Mouse (Mus musculus) liver, embryonic 15.5 days (tissue): ENCODE results near the gene Syne2. TPM values are rescaled to one million over a fixed set of nuclear protein-coding genes. Genes with fewer than 3 reads are reported as not detected.

ENCODE experiments used
- ATAC-seq: fragments of 200-750 bp; cut with Nextera tagmentation; 2 replicates; pipeline ENCODE4 v1.8.0; 2017; ENCODE audit warnings: moderate number of reproducible peaks, mild to moderate bottlenecking, moderate library complexity; ENCODE audit not compliant: insufficient read depth
- H3K27ac ChIP-seq: fragments of 300-500 bp; sonication (generic); replicated peaks from 2 replicates; pipeline ENCODE4 v1.5.1; 2015; ENCODE audit warnings: mild to moderate bottlenecking, inconsistent platforms
- H3K27me3 ChIP-seq: fragments of 300-500 bp; sonication (generic); 2 replicates; pipeline ENCODE4 v1.6.1; 2015; ENCODE audit warnings: mild to moderate bottlenecking, inconsistent platforms
- H3K36me3 ChIP-seq: fragments of 300-500 bp; sonication (generic); replicated peaks from 2 replicates; pipeline ENCODE4 v1.6.1; 2015; ENCODE audit warnings: moderate library complexity, mild to moderate bottlenecking, inconsistent platforms
- H3K4me1 ChIP-seq: fragments of 300-500 bp; sonication (generic); replicated peaks from 2 replicates; pipeline ENCODE4 v1.6.1; 2015; ENCODE audit warnings: inconsistent platforms
- H3K4me2 ChIP-seq: fragments of 300-500 bp; sonication (generic); 2 replicates; pipeline ENCODE4 v1.6.1; 2015; ENCODE audit warnings: moderate library complexity, mild to moderate bottlenecking, inconsistent platforms
- H3K4me3 ChIP-seq: fragments of 300-500 bp; sonication (generic); replicated peaks from 2 replicates; pipeline ENCODE4 v1.5.1; 2015; ENCODE audit warnings: mild to moderate bottlenecking, inconsistent platforms
- H3K9ac ChIP-seq: fragments of 300-500 bp; sonication (generic); 2 replicates; pipeline ENCODE4 v1.6.1; 2015; ENCODE audit warnings: moderate library complexity, mild to moderate bottlenecking, inconsistent platforms
- H3K9me3 ChIP-seq: fragments of 300-500 bp; sonication (generic); replicated peaks from 2 replicates; pipeline ENCODE4 v1.6.1; 2016; ENCODE audit warnings: inconsistent platforms
- WGBS: fragments of 180-500 bp; shearing (Covaris S2); methylation state at CpG from one replicate; pipeline ENCODE4 v1.1.7; 2015; ENCODE audit warnings: mixed read lengths; ENCODE audit not compliant: insufficient replicate concordance; 5-methylcytosine and 5-hydroxymethylcytosine counted together
- polyA plus RNA-seq: library from polyadenylated mRNA; unstranded; fragments of >200 nt; fragmentation: Nextera tagmentation; extraction: Ambion mirVana; gene quantifications from 2 replicates; pipeline ENCODE4 v1.2.1, GENCODE M21; 2015

Gene Syne2
- polyA plus RNA-seq, 1 experiment from 2014 or later: 5.1 TPM

DNA sequence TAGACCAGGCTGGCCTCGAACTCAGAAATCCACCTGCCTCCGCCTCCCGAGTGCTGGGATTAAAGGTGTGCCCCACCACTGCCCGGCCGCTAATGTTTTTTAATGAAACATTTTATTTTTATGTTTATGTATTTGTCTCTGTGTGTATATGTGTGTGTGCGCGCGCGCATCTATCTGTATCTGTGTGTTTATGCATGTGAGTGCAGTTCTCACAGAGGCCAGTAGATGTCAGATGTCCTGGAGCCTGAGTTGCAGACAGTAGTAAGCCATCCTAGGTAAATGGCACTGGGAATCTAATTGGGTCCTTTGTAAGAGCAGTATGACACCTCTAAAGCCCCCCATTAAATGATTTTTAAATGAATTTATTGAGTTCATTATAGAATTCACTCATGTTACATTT lies 83.8 kb downstream of the Syne2 start:
- H3K9ac ChIP-seq: no peak overlapping the region
- no peaks in the 10 kb centered on the region for H3K4me1 ChIP-seq
- 84% methylated on average over 9 of the region's 9 CpGs for WGBS
- H3K4me3 ChIP-seq: no peak overlapping the region
- no peak overlapping the region for H3K27ac ChIP-seq
- ATAC-seq: no peak
- H3K4me2 ChIP-seq: no peak overlapping the region
- H3K36me3 ChIP-seq: no peaks in the 10 kb centered on the region
- H3K9me3 ChIP-seq: no peaks in the 10 kb centered on the region
- no peaks in the 10 kb centered on the region for H3K27me3 ChIP-seq

DNA sequence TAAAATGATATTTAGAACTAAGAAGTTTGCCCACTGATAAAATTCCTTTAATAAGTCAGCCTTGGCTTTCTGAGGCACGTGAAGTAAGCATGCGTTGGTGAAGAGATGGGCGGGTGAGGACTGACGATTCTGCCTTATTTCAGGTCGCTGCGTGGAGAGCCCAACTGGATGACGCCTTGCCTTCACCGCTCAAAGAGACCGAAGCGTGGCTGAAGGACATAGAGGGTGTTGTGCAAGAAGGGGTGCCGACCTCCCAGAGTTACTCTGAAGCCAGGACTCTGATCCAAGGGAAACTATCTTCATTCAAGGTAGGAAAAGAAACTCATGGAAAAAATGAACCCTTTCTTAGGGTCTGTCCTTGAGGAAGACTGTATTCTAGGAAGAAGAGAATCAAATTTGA lies 86.1 kb downstream of the Syne2 start:
- H3K4me1 ChIP-seq: no peaks in the 10 kb centered on the region
- no peak overlapping the region for H3K27ac ChIP-seq
- H3K36me3 ChIP-seq: no peaks in the 10 kb centered on the region
- no peak overlapping the region for H3K4me2 ChIP-seq
- ATAC-seq: no peak
- WGBS: 76% methylated on average over 11 of the region's 11 CpGs
- no peaks in the 10 kb centered on the region for H3K27me3 ChIP-seq
- no peak overlapping the region for H3K9ac ChIP-seq
- no peaks in the 10 kb centered on the region for H3K9me3 ChIP-seq
- no peak overlapping the region for H3K4me3 ChIP-seq

DNA sequence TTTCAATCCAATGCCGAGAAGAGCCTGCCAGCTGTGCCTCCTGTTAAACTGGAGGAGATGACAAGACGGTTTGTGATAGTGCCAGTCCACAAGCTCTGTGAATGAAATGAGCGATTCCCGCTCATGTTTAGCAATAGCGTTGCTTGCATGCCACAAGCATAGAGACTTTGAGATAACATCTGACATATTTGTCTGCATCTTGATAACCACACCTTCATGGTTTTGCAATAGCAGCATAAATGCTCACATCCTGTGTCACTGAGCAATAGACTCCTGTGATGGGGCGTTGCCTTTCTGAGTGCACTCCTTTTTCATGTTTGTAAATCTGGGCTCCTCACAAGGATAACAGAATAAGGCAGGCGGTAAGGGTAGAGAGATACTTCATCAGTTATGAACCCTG lies 87.4 kb downstream of the Syne2 start:
- no peaks in the 10 kb centered on the region for H3K27me3 ChIP-seq
- no peak overlapping the region for H3K27ac ChIP-seq
- H3K9me3 ChIP-seq: no peaks in the 10 kb centered on the region
- H3K4me1 ChIP-seq: no peaks in the 10 kb centered on the region
- no peak for ATAC-seq
- H3K9ac ChIP-seq: no peak overlapping the region
- no peak overlapping the region for H3K4me2 ChIP-seq
- WGBS: 66% methylated on average over 7 of the region's 7 CpGs
- no peaks in the 10 kb centered on the region for H3K36me3 ChIP-seq
- no peak overlapping the region for H3K4me3 ChIP-seq

DNA sequence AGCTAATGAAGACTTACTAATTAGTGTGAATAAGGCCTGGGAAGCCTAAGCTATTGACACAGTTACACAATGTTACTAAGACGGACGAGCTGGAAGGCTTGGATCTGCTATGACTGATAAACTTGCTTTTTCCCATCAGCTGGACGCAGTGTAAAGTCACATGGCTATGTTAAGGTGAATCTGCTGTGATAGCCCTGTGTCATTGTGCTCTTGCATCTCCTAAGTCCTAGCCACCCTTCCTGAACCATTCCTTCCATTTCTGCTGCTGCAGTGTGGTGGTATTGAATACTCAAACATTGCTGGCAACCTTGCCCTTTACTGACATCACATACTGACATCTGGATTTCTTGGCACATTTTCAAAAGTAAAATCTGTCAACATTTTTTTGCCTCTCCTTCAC lies 90.5 kb downstream of the Syne2 start:
- no peak for ATAC-seq
- Histone ChIP-seq H3K9me3 (no peaks in the 10 kb centered on the region), H3K36me3 (no peaks in the 10 kb centered on the region; the same call in 1 of the 2 replicates), H3K4me3 (no peak overlapping the region), H3K9ac (no peak overlapping the region), H3K27me3 (no peaks in the 10 kb centered on the region), H3K27ac (no peak overlapping the region), H3K4me1 (no peaks in the 10 kb centered on the region), H3K4me2 (no peak overlapping the region)
- 64% methylated on average over 3 of the region's 3 CpGs for WGBS

DNA sequence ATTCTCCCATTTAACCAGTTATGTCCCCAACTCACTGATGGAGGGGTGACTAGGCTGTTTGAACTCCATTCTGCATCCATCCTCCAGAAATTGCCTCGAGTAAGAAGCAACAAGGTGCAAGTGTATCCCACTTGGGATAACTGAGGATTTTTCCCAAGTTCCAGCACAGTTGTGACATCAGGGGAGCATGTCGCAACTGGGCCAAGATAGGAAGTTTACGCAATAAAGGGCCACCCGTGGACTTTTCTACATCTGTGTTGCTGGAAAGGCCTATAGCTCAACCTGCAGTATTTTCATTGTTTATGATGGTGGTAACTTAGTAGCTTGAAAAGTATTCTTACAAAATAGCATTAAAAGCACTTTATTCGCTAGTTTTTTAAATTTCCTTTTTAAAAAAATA lies 97.8 kb downstream of the Syne2 start:
- Histone ChIP-seq H3K9ac (no peak overlapping the region), H3K27ac (no peak overlapping the region), H3K9me3 (no peaks in the 10 kb centered on the region), H3K4me1 (no peaks in the 10 kb centered on the region), H3K4me2 (no peak overlapping the region), H3K27me3 (no peaks in the 10 kb centered on the region), H3K4me3 (no peak overlapping the region), H3K36me3 (no peaks in the 10 kb centered on the region; the same call in 1 of the 2 replicates)
- ATAC-seq: no peak
- WGBS: 52% methylated on average over 5 of the region's 5 CpGs

DNA sequence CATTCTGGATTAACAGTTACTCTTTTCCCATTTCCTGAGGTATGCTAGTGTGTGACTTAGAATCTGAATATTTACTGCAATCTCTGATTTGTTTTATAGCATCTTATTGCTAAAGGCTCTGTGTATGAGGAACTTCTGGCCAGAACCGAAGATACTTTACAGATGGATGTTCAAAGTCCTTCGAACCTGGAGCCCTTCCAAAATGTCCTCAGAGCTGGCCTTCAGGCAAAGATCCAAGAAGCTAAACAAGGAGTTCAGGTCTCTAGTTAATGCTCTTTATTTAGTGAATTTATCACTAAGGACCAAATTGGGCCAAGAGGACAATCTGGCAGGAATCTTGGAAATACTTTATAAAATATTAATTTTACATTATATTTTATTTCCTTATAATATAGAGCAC lies 100.5 kb downstream of the Syne2 start:
- Histone ChIP-seq H3K9me3 (no peaks in the 10 kb centered on the region), H3K36me3 (no peaks in the 10 kb centered on the region), H3K9ac (no peak overlapping the region), H3K4me2 (no peak overlapping the region), H3K4me3 (no peak overlapping the region), H3K4me1 (no peaks in the 10 kb centered on the region), H3K27ac (no peak overlapping the region), H3K27me3 (no peaks in the 10 kb centered on the region)
- 59% methylated on average over 2 of the region's 2 CpGs for WGBS
- ATAC-seq: no peak

DNA sequence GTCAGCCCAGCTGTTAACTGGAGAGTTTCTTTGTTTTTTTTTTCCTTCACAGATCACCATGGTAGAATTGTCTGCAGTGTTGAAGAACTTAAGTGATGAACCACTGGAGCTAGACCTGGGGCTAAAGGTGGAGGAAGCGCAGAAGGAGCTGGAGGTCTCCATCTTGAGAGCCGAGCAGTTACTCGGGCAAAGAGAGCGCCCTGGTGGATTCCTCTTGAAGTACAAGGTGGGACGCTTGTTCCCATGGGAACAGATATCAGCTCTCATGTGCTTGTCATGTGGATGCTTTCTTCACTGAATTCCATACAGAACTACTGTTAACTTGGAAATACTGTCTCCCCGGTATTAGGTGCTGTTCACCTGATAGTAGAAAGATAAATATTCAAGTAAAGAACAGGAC lies 101.0 kb downstream of the Syne2 start:
- Histone ChIP-seq H3K9ac (no peak overlapping the region), H3K27ac (no peak overlapping the region), H3K36me3 (no peaks in the 10 kb centered on the region), H3K4me1 (no peaks in the 10 kb centered on the region), H3K4me3 (no peak overlapping the region), H3K4me2 (no peak overlapping the region), H3K27me3 (no peaks in the 10 kb centered on the region), H3K9me3 (no peaks in the 10 kb centered on the region)
- 50% methylated on average over 6 of the region's 6 CpGs for WGBS
- no peak for ATAC-seq

DNA sequence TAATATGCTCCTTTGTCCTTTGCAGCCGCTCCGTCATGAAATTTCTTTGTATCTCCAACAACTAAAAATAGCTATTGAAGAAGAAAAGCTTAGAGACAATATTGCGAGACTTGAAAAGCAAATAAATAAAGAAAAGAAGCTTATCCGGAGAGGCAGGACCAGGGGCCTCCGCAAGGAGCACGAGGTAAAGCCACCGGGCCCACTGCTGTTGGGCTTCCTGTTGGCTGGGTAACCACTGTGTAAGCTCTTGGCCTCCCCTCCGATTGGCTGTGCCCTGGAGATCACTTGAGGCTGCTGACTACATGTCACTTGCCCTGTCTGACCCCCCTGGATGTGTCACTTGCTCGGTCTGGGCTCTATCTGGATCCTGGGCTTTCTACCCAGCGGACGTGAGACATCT lies 105.0 kb downstream of the Syne2 start:
- Histone ChIP-seq H3K27me3 (no peaks in the 10 kb centered on the region), H3K27ac (no peak overlapping the region), H3K4me2 (no peak overlapping the region), H3K4me3 (no peak overlapping the region), H3K36me3 (0 out of 2 replicates have a peak, but pooled peaks cover 5% of the 10 kb centered on the region), H3K4me1 (no peaks in the 10 kb centered on the region), H3K9me3 (no peaks in the 10 kb centered on the region), H3K9ac (no peak overlapping the region)
- no peak for ATAC-seq
- 65% methylated on average over 11 of the region's 11 CpGs for WGBS

DNA sequence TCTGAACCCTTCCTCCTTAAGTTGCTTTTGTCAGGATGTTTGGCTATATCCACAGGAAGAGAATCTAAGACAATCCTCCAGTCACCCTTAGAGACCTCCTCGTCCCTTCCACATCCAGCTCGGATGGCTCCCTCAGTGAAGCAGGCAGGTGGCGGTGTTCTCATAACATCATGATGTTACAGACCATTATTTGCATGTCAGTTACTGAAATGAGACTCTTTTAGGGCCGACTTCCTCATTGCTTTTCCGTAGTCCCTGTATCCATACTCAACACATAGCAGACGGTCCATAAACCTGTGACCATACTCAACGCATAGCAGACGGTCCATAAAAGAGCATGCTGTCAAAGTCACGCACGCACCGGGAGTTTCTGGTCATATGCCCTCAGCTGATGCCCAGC lies 106.9 kb downstream of the Syne2 start:
- H3K4me2 ChIP-seq: no peak overlapping the region
- H3K27ac ChIP-seq: no peak overlapping the region
- ATAC-seq: no peak
- 73% methylated on average over 11 of the region's 11 CpGs for WGBS
- no peak overlapping the region for H3K9ac ChIP-seq
- no peaks in the 10 kb centered on the region for H3K27me3 ChIP-seq
- H3K4me1 ChIP-seq: no peaks in the 10 kb centered on the region
- H3K36me3 ChIP-seq: 0 out of 2 replicates have a peak, but pooled peaks cover 5% of the 10 kb centered on the region
- H3K4me3 ChIP-seq: no peak overlapping the region
- H3K9me3 ChIP-seq: no peaks in the 10 kb centered on the region

DNA sequence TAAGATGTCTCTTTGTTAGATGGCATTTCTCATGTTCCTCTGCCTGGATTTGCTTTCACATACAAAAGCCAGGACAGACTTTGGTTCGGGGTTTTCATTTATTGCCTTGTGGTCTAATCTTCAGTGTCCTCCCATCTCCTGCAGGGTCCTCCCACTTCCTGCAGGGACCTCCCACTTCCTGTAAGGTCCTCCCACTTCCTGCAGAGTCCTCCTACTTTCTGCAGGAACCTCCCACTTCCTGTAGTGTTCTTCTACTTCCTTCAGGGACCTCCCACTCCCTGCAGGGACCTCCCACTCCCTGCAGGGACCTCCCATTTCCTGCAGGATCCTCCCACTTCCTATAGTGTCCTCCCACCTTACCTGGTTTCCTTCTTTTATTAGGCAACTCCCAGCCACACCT lies 109.7 kb downstream of the Syne2 start:
- Histone ChIP-seq H3K4me3 (no peak overlapping the region), H3K4me1 (no peaks in the 10 kb centered on the region), H3K36me3 (0 out of 2 replicates have a peak, but pooled peaks cover 5% of the 10 kb centered on the region), H3K9me3 (no peaks in the 10 kb centered on the region), H3K27me3 (no peaks in the 10 kb centered on the region), H3K27ac (no peak overlapping the region), H3K4me2 (no peak overlapping the region), H3K9ac (no peak overlapping the region)
- 39% methylated on average over 1 of the region's 1 CpGs for WGBS
- ATAC-seq: no peak

DNA sequence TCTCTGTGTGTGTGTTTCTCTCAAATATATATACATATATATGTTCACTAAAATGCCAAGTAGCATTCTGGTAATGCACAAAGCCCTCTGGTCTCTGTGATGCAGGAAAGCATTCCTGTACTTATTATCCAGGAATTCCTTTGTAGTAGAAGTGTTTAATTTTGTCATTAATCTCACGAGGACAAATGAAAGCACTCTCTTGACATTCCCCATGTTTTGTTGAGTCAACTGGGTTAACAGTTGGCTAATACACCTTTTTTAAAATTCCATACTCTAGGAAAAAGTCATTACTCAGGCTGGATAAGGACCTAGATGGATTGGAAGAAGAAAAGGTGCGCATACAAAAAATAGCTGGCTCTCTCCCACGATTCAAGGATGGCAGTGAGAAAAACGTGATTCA lies 115.6 kb downstream of the Syne2 start:
- WGBS: 51% methylated on average over 4 of the region's 4 CpGs
- no peak for ATAC-seq

DNA sequence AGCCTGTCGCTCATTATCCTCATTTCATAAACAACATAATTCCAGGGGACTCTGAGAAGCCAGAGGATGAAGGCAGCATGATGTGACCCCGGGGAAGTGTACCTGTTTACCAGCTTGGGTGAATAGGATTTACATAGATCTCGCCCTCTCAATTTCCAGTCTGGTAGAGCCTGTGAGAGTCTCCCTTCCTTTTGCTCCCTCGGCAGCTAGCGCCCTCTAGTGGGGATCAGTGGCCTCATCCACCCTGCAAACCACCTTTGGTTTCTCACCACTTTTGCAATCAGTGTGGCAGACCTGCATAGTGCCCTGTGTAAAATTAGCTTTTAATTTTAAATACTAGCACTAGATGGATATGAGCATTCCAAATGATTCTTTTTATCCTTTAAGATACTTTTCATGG lies 133.4 kb downstream of the Syne2 start:
- no peak for ATAC-seq
- Histone ChIP-seq H3K4me3 (no peak overlapping the region), H3K9ac (no peak overlapping the region), H3K27me3 (no peaks in the 10 kb centered on the region), H3K4me1 (no peaks in the 10 kb centered on the region), H3K36me3 (no peaks in the 10 kb centered on the region), H3K9me3 (no peaks in the 10 kb centered on the region), H3K27ac (no peak overlapping the region), H3K4me2 (no peak overlapping the region)
- WGBS: 32% methylated on average over 5 of the region's 5 CpGs

More for the DNA sequence above, 115.6 kb downstream of the Syne2 start:
- Histone ChIP-seq H3K27ac (no peak overlapping the region), H3K4me2 (no peak overlapping the region), H3K27me3 (no peaks in the 10 kb centered on the region), H3K4me3 (no peak overlapping the region), H3K36me3 (no peaks in the 10 kb centered on the region), H3K4me1 (no peaks in the 10 kb centered on the region), H3K9me3 (no peaks in the 10 kb centered on the region), H3K9ac (no peak overlapping the region)
